Mouse (Mus musculus): ENCODE results near the gene Proz. TPM values are rescaled to one million over a fixed set of nuclear protein-coding genes. Genes with fewer than 3 reads are reported as not detected.

Gene Proz
- polyA plus RNA-seq, 1 experiment from 2014 or later: 0.33 TPM

- Histone ChIP-seq H3K27me3 (ENCODE audit: poor library complexity, severe bottlenecking) (no peaks in the 10 kb centered on the region), H3K27ac (no peak overlapping the region), H3K4me1 (peaks cover 5% of the 10 kb centered on the region), H3K4me3 (no peak overlapping the region), H3K9me3 (no peaks in the 10 kb centered on the region), H3K36me3 (replicated peaks) (peaks cover 49% of the 10 kb centered on the region)
- 90% methylated on average over 11 of the region's 11 CpGs for WGBS
- no peak for DNase-seq (ENCODE audit: extremely low spot score, low spot score)
These were observed 51.2 kb downstream of the Proz start for GRCm38 (mm10) chr8:13111917-13112316.

GRCm38 (mm10) chr8:13113232-13113631, 52.5 kb downstream of the Proz start:
- Histone ChIP-seq H3K4me1 (peaks cover 4% of the 10 kb centered on the region; the same call in 1 of the 2 replicates), H3K27ac (no peak overlapping the region), H3K9me3 (no peaks in the 10 kb centered on the region), H3K27me3 (ENCODE audit: poor library complexity, severe bottlenecking) (no peaks in the 10 kb centered on the region), H3K36me3 (replicated peaks) (peaks cover 46% of the 10 kb centered on the region), H3K4me3 (no peak overlapping the region)
- WGBS: 96% methylated on average over 4 of the region's 4 CpGs
- no peak for DNase-seq (ENCODE audit: extremely low spot score, low spot score)

GRCm38 (mm10) chr8:13117096-13117495, 56.4 kb downstream of the Proz start:
- peaks cover 76% of the 10 kb centered on the region for H3K36me3 ChIP-seq (replicated peaks)
- no peaks in the 10 kb centered on the region for H3K27me3 ChIP-seq (ENCODE audit: poor library complexity, severe bottlenecking)
- H3K9me3 ChIP-seq: no peaks in the 10 kb centered on the region
- DNase-seq (ENCODE audit: extremely low spot score, low spot score): no peak
- no peak overlapping the region for H3K4me3 ChIP-seq
- WGBS: 95% methylated on average over 2 of the region's 2 CpGs
- H3K4me1 ChIP-seq: peaks cover 4% of the 10 kb centered on the region; the same call in 1 of the 2 replicates
- no peak overlapping the region for H3K27ac ChIP-seq

- WGBS: 91% methylated on average over 3 of the region's 3 CpGs
- H3K4me1 ChIP-seq: peaks cover 4% of the 10 kb centered on the region; the same call in 1 of the 2 replicates
- no peaks in the 10 kb centered on the region for H3K9me3 ChIP-seq
- DNase-seq (ENCODE audit: extremely low spot score, low spot score): no peak
- peaks cover 78% of the 10 kb centered on the region for H3K36me3 ChIP-seq (replicated peaks)
- no peak overlapping the region for H3K4me3 ChIP-seq
- no peaks in the 10 kb centered on the region for H3K27me3 ChIP-seq (ENCODE audit: poor library complexity, severe bottlenecking)
- no peak overlapping the region for H3K27ac ChIP-seq
These were observed 57.8 kb downstream of the Proz start for GRCm38 (mm10) chr8:13118516-13118915.

- WGBS: 90% methylated on average over 7 of the region's 7 CpGs
- no peaks in the 10 kb centered on the region for H3K27me3 ChIP-seq (ENCODE audit: poor library complexity, severe bottlenecking)
- no peak overlapping the region for H3K4me3 ChIP-seq
- H3K9me3 ChIP-seq: no peaks in the 10 kb centered on the region
- H3K4me1 ChIP-seq: peaks cover 4% of the 10 kb centered on the region; the same call in 1 of the 2 replicates
- no peak overlapping the region for H3K27ac ChIP-seq
- no peak for DNase-seq (ENCODE audit: extremely low spot score, low spot score)
- peaks cover 83% of the 10 kb centered on the region for H3K36me3 ChIP-seq (replicated peaks)
These were observed 60.4 kb downstream of the Proz start for GRCm38 (mm10) chr8:13120882-13121665.

GRCm38 (mm10) chr8:13122887-13123421, 62.2 kb downstream of the Proz start:
- Histone ChIP-seq H3K36me3 (replicated peaks) (peaks cover 95% of the 10 kb centered on the region), H3K9me3 (no peaks in the 10 kb centered on the region), H3K4me1 (no peaks in the 10 kb centered on the region), H3K4me3 (no peak overlapping the region), H3K27ac (no peak overlapping the region), H3K27me3 (ENCODE audit: poor library complexity, severe bottlenecking) (no peaks in the 10 kb centered on the region)
- no peak for DNase-seq (ENCODE audit: extremely low spot score, low spot score)
- 94% methylated on average over 7 of the region's 7 CpGs for WGBS

- DNase-seq (ENCODE audit: extremely low spot score, low spot score): no peak
- WGBS: 93% methylated on average over 8 of the region's 8 CpGs
- H3K36me3 ChIP-seq (replicated peaks): peaks cover 96% of the 10 kb centered on the region
These were observed 64.2 kb downstream of the Proz start for GRCm38 (mm10) chr8:13124897-13125296.

More at GRCm38 (mm10) chr8:13124897-13125296, 64.2 kb downstream of the Proz start:
- Histone ChIP-seq H3K27me3 (ENCODE audit: poor library complexity, severe bottlenecking) (no peaks in the 10 kb centered on the region), H3K4me1 (no peaks in the 10 kb centered on the region), H3K9me3 (no peaks in the 10 kb centered on the region), H3K4me3 (no peak overlapping the region), H3K27ac (no peak overlapping the region)

Other genes starting within 250 kb of the Proz start
- gene Mcf2l, start 187.1 kb upstream of the Proz start, polyA plus RNA-seq (2016; fragmentation: Nextera tagmentation; extraction: Ambion mirVana): 26.3 and 32.5 TPM in 2 replicates
- gene F7, start 34.9 kb upstream of the Proz start, polyA plus RNA-seq (2016; fragmentation: Nextera tagmentation; extraction: Ambion mirVana): 0.07 TPM in 1 of 2 replicates, not detected in the other
- 0.47 and 0.76 TPM in 2 replicates for gene F10, start 23.6 kb upstream of the Proz start, polyA plus RNA-seq (2016; fragmentation: Nextera tagmentation; extraction: Ambion mirVana)
- gene Pcid2, start 44.5 kb downstream of the Proz start, polyA plus RNA-seq (2016; fragmentation: Nextera tagmentation; extraction: Ambion mirVana): 58.5 and 62.0 TPM in 2 replicates
- 84.9 and 87.8 TPM in 2 replicates for gene Cul4a, start 44.7 kb downstream of the Proz start, polyA plus RNA-seq (2016; fragmentation: Nextera tagmentation; extraction: Ambion mirVana)
- gene Lamp1, start 98.2 kb downstream of the Proz start, polyA plus RNA-seq (2016; fragmentation: Nextera tagmentation; extraction: Ambion mirVana): 182 and 190 TPM in 2 replicates
- gene Grtp1, start 139.7 kb downstream of the Proz start, polyA plus RNA-seq (2016; fragmentation: Nextera tagmentation; extraction: Ambion mirVana): 19.5 and 21.5 TPM in 2 replicates
- gene Adprhl1, start 193.2 kb downstream of the Proz start, polyA plus RNA-seq (2016; fragmentation: Nextera tagmentation; extraction: Ambion mirVana): 0.16 TPM in 1 of 2 replicates, not detected in the other
- 24.6 and 26.9 TPM in 2 replicates for gene Dcun1d2, start 227.2 kb downstream of the Proz start, polyA plus RNA-seq (2016; fragmentation: Nextera tagmentation; extraction: Ambion mirVana)
- 34.0 and 34.5 TPM in 2 replicates for gene Tmco3, start 227.3 kb downstream of the Proz start, polyA plus RNA-seq (2016; fragmentation: Nextera tagmentation; extraction: Ambion mirVana)